Mouse (Mus musculus): Measurements from ENCODE around the gene Wfs1. TPM values are rescaled to one million over a fixed set of nuclear protein-coding genes. Genes with fewer than 3 reads are reported as not detected.
"Not testable (repeated sequence)": the region's sequence is repeated elsewhere in the genome, so short reads cannot be mapped to it uniquely, and the experiment has no call there.

The Wfs1 gene
- polyA plus RNA-seq, 1 experiment from 2014 or later, result 6.4 TPM

- H3K4me1 ChIP-seq (ENCODE audit: control insufficient read depth, insufficient read depth, low read length), result peaks cover 5% of the 10 kb centered on the region
- no peaks in the 10 kb centered on the region for H3K27me3 ChIP-seq (ENCODE audit: control insufficient read depth, insufficient read depth, low read length)
- H3K36me3 ChIP-seq (ENCODE audit: control insufficient read depth, insufficient read depth, low read length), result no peaks in the 10 kb centered on the region
- no peak for DNase-seq (ENCODE audit: low spot score, missing footprints)
- no peak overlapping the region for H3K9ac ChIP-seq (ENCODE audit: low read length)
- no peaks in the 10 kb centered on the region for H3K9me3 ChIP-seq (ENCODE audit: control insufficient read depth, low read length)
- 50% methylated on average over 8 of the region's 8 CpGs for WGBS
- no peak overlapping the region for H3K4me3 ChIP-seq (ENCODE audit: low read depth, low read length)
- ATAC-seq (ENCODE audit: low FRiP score), result peak; percentile 14; the same call in 1 of the 2 replicates
- no peak overlapping the region for H3K27ac ChIP-seq (ENCODE audit: low read depth, low read length)
- no peak overlapping the region for H3K4me2 ChIP-seq
Measured at GRCm38 (mm10) chr5:36945102-36945701, 43.8 kb downstream of the Wfs1 start.

- Histone ChIP-seq H3K36me3 (ENCODE audit: control insufficient read depth, insufficient read depth, low read length) (no peaks in the 10 kb centered on the region), H3K27me3 (ENCODE audit: control insufficient read depth, insufficient read depth, low read length) (no peaks in the 10 kb centered on the region), H3K4me3 (ENCODE audit: low read depth, low read length) (no peak overlapping the region), H3K4me2 (no peak overlapping the region), H3K9me3 (ENCODE audit: control insufficient read depth, low read length) (no peaks in the 10 kb centered on the region), H3K27ac (ENCODE audit: low read depth, low read length) (no peak overlapping the region), H3K4me1 (ENCODE audit: control insufficient read depth, insufficient read depth, low read length) (peaks cover 5% of the 10 kb centered on the region), H3K9ac (ENCODE audit: low read length) (no peak overlapping the region)
- no peak for ATAC-seq (ENCODE audit: low FRiP score)
- WGBS, result 68% methylated on average over 5 of the region's 5 CpGs
- no peak for DNase-seq (ENCODE audit: low spot score, missing footprints)
Measured at GRCm38 (mm10) chr5:36944552-36944951, 44.5 kb downstream of the Wfs1 start.

- H3K4me3 ChIP-seq (ENCODE audit: low read depth, low read length), result no peak overlapping the region
Measured at GRCm38 (mm10) chr5:36942446-36942845, 46.6 kb downstream of the Wfs1 start.

GRCm38 (mm10) chr5:36938991-36939390 is 50.0 kb downstream of the Wfs1 start:
- not testable (repeated sequence) for H3K9ac ChIP-seq (ENCODE audit: low read length); H3K27me3 ChIP-seq (ENCODE audit: control insufficient read depth, insufficient read depth, low read length); H3K27ac ChIP-seq (ENCODE audit: low read depth, low read length); H3K4me3 ChIP-seq (ENCODE audit: low read depth, low read length); DNase-seq (ENCODE audit: low spot score, missing footprints); H3K4me1 ChIP-seq (ENCODE audit: control insufficient read depth, insufficient read depth, low read length); H3K36me3 ChIP-seq (ENCODE audit: control insufficient read depth, insufficient read depth, low read length); H3K9me3 ChIP-seq (ENCODE audit: control insufficient read depth, low read length); H3K4me2 ChIP-seq; ATAC-seq (ENCODE audit: low FRiP score)
- 76% methylated on average over 2 of the region's 2 CpGs for WGBS

More at GRCm38 (mm10) chr5:36942446-36942845, 46.6 kb downstream of the Wfs1 start:
- Histone ChIP-seq H3K27me3 (ENCODE audit: control insufficient read depth, insufficient read depth, low read length) (no peaks in the 10 kb centered on the region), H3K4me2 (no peak overlapping the region), H3K27ac (ENCODE audit: low read depth, low read length) (no peak overlapping the region), H3K9ac (ENCODE audit: low read length) (no peak overlapping the region), H3K36me3 (ENCODE audit: control insufficient read depth, insufficient read depth, low read length) (no peaks in the 10 kb centered on the region), H3K9me3 (ENCODE audit: control insufficient read depth, low read length) (no peaks in the 10 kb centered on the region), H3K4me1 (ENCODE audit: control insufficient read depth, insufficient read depth, low read length) (peaks cover 5% of the 10 kb centered on the region)
- DNase-seq (ENCODE audit: low spot score, missing footprints), result no peak
- WGBS, result 83% methylated on average over 2 of the region's 2 CpGs
- no peak for ATAC-seq (ENCODE audit: low FRiP score)

GRCm38 (mm10) chr5:36938021-36938420 is 51.0 kb downstream of the Wfs1 start:
- Histone ChIP-seq H3K4me2 (no peak overlapping the region), H3K36me3 (ENCODE audit: control insufficient read depth, insufficient read depth, low read length) (no peaks in the 10 kb centered on the region), H3K27me3 (ENCODE audit: control insufficient read depth, insufficient read depth, low read length) (no peaks in the 10 kb centered on the region), H3K4me3 (ENCODE audit: low read depth, low read length) (no peak overlapping the region), H3K9ac (ENCODE audit: low read length) (no peak overlapping the region), H3K4me1 (ENCODE audit: control insufficient read depth, insufficient read depth, low read length) (peaks cover 2% of the 10 kb centered on the region; the same call in 1 of the 2 replicates), H3K27ac (ENCODE audit: low read depth, low read length) (no peak overlapping the region), H3K9me3 (ENCODE audit: control insufficient read depth, low read length) (no peaks in the 10 kb centered on the region)
- DNase-seq (ENCODE audit: low spot score, missing footprints) (peak; percentile 64), ATAC-seq (ENCODE audit: low FRiP score) (no peak)
- 88% methylated on average over 5 of the region's 5 CpGs for WGBS

- Histone ChIP-seq H3K27me3 (ENCODE audit: control insufficient read depth, insufficient read depth, low read length) (no peaks in the 10 kb centered on the region), H3K4me2 (no peak overlapping the region), H3K4me3 (ENCODE audit: low read depth, low read length) (no peak overlapping the region), H3K9me3 (ENCODE audit: control insufficient read depth, low read length) (no peaks in the 10 kb centered on the region), H3K9ac (ENCODE audit: low read length) (no peak overlapping the region), H3K36me3 (ENCODE audit: control insufficient read depth, insufficient read depth, low read length) (no peaks in the 10 kb centered on the region), H3K4me1 (ENCODE audit: control insufficient read depth, insufficient read depth, low read length) (peaks cover 2% of the 10 kb centered on the region; the same call in 1 of the 2 replicates), H3K27ac (ENCODE audit: low read depth, low read length) (no peak overlapping the region)
- ATAC-seq (ENCODE audit: low FRiP score), result no peak
- WGBS, result 92% methylated on average over 7 of the region's 7 CpGs
- no peak for DNase-seq (ENCODE audit: low spot score, missing footprints)
Measured at GRCm38 (mm10) chr5:36936548-36936947, 52.5 kb downstream of the Wfs1 start.

- H3K27me3 ChIP-seq (ENCODE audit: control insufficient read depth, insufficient read depth, low read length), result no peaks in the 10 kb centered on the region
- H3K4me3 ChIP-seq (ENCODE audit: low read depth, low read length), result no peak overlapping the region
- no peaks in the 10 kb centered on the region for H3K36me3 ChIP-seq (ENCODE audit: control insufficient read depth, insufficient read depth, low read length)
- 64% methylated on average over 17 of the region's 17 CpGs for WGBS
- ATAC-seq (ENCODE audit: low FRiP score) (peak; percentile 68), DNase-seq (ENCODE audit: low spot score, missing footprints) (peak; percentile 81)
- no peak overlapping the region for H3K27ac ChIP-seq (ENCODE audit: low read depth, low read length)
- no peaks in the 10 kb centered on the region for H3K9me3 ChIP-seq (ENCODE audit: control insufficient read depth, low read length)
- peaks cover 2% of the 10 kb centered on the region; the same call in 1 of the 2 replicates for H3K4me1 ChIP-seq (ENCODE audit: control insufficient read depth, insufficient read depth, low read length)
- no peak overlapping the region for H3K9ac ChIP-seq (ENCODE audit: low read length)
- no peak overlapping the region for H3K4me2 ChIP-seq
Measured at GRCm38 (mm10) chr5:36935486-36936473, 53.2 kb downstream of the Wfs1 start.

- 75% methylated on average over 8 of the region's 8 CpGs for WGBS
Measured at GRCm38 (mm10) chr5:36933383-36933782, 55.6 kb downstream of the Wfs1 start.

GRCm38 (mm10) chr5:36929376-36929775 is 59.6 kb downstream of the Wfs1 start:
- 78% methylated on average over 3 of the region's 3 CpGs for WGBS
- no peaks in the 10 kb centered on the region for H3K27me3 ChIP-seq (ENCODE audit: control insufficient read depth, insufficient read depth, low read length)
- H3K4me1 ChIP-seq (ENCODE audit: control insufficient read depth, insufficient read depth, low read length), result no peaks in the 10 kb centered on the region
- no peak overlapping the region for H3K9ac ChIP-seq (ENCODE audit: low read length)
- no peak overlapping the region for H3K27ac ChIP-seq (ENCODE audit: low read depth, low read length)
- DNase-seq (ENCODE audit: low spot score, missing footprints) (peak; percentile 10), ATAC-seq (ENCODE audit: low FRiP score) (no peak)
- H3K9me3 ChIP-seq (ENCODE audit: control insufficient read depth, low read length), result no peaks in the 10 kb centered on the region
- H3K36me3 ChIP-seq (ENCODE audit: control insufficient read depth, insufficient read depth, low read length), result no peaks in the 10 kb centered on the region
- no peak overlapping the region for H3K4me3 ChIP-seq (ENCODE audit: low read depth, low read length)
- H3K4me2 ChIP-seq, result no peak overlapping the region

More at GRCm38 (mm10) chr5:36933383-36933782, 55.6 kb downstream of the Wfs1 start:
- H3K27me3 ChIP-seq (ENCODE audit: control insufficient read depth, insufficient read depth, low read length), result no peaks in the 10 kb centered on the region
- H3K9me3 ChIP-seq (ENCODE audit: control insufficient read depth, low read length), result no peaks in the 10 kb centered on the region
- H3K36me3 ChIP-seq (ENCODE audit: control insufficient read depth, insufficient read depth, low read length), result no peaks in the 10 kb centered on the region
- no peak overlapping the region for H3K4me2 ChIP-seq
- H3K4me3 ChIP-seq (ENCODE audit: low read depth, low read length), result no peak overlapping the region
- no peak overlapping the region for H3K9ac ChIP-seq (ENCODE audit: low read length)
- peak; percentile 69 for DNase-seq (ENCODE audit: low spot score, missing footprints)
- ATAC-seq (ENCODE audit: low FRiP score), result no peak
- peaks cover 2% of the 10 kb centered on the region; the same call in 1 of the 2 replicates for H3K4me1 ChIP-seq (ENCODE audit: control insufficient read depth, insufficient read depth, low read length)
- no peak overlapping the region for H3K27ac ChIP-seq (ENCODE audit: low read depth, low read length)
